Mouse (Mus musculus) liver, embryonic 14.5 days (tissue): ENCODE results near the gene Ephb4. TPM values are rescaled to one million over a fixed set of nuclear protein-coding genes. Genes with fewer than 3 reads are reported as not detected.

Experiments used
- ATAC-seq: fragments of 200-750 bp; cut with Nextera tagmentation; 2 replicates; pipeline ENCODE4 v1.8.0; 2017; ENCODE audit warnings: moderate number of reproducible peaks, mild to moderate bottlenecking, moderate library complexity; ENCODE audit not compliant: insufficient read depth
- DNase-seq, 3 experiments: peaks; one replicate each; pipeline ENCODE4 v3.0.0-alpha.2; 2012 to 2013; ENCODE audit warnings: low read depth in 3 of 3, low spot score in 3 of 3
- H3K27ac ChIP-seq: fragments of 300-500 bp; sonication (generic); 2 replicates; pipeline ENCODE4 v1.5.1; 2014; ENCODE audit warnings: moderate library complexity, mild to moderate bottlenecking, control low read depth, inconsistent platforms
- H3K27me3 ChIP-seq: fragments of 300-500 bp; sonication (generic); 2 replicates; pipeline ENCODE4 v1.6.1; 2014; ENCODE audit warnings: mild to moderate bottlenecking, low read length, moderate library complexity; ENCODE audit not compliant: control insufficient read depth, insufficient read depth
- H3K36me3 ChIP-seq: fragments of 300-500 bp; sonication (generic); replicated peaks from 2 replicates; pipeline ENCODE4 v1.6.1; 2014; ENCODE audit warnings: low read depth; ENCODE audit not compliant: control insufficient read depth, insufficient read depth
- H3K4me1 ChIP-seq, 2 experiments: fragments of 200-500 bp in 1 of 2; fragments of 300-500 bp in 1 of 2; sonication (generic) in 1 of 2; replicated peaks; 2 replicates each; pipeline ENCODE4 v1.6.1; 2012 to 2014; ENCODE audit warnings: antibody characterized with exemption in 1 of 2, inconsistent platforms in 1 of 2, low read length in 1 of 2; ENCODE audit not compliant: control insufficient read depth in 2 of 2, insufficient read depth in 2 of 2
- H3K4me2 ChIP-seq: fragments of 300-500 bp; sonication (generic); 2 replicates; pipeline ENCODE4 v1.6.1; 2014; ENCODE audit warnings: low read depth, mild to moderate bottlenecking, control low read depth, moderate library complexity
- H3K4me3 ChIP-seq, 2 experiments: fragments of 200-500 bp in 1 of 2; fragments of 300-500 bp in 1 of 2; sonication (generic) in 1 of 2; 2 replicates each; pipeline ENCODE4 v1.5.1; 2012 to 2014; ENCODE audit warnings: low read depth in 2 of 2, low read length in 2 of 2, mild to moderate bottlenecking in 2 of 2, control low read depth in 1 of 2, inconsistent platforms in 1 of 2, moderate library complexity in 1 of 2; ENCODE audit not compliant: insufficient read depth in 1 of 2
- H3K9ac ChIP-seq: fragments of 300-500 bp; sonication (generic); replicated peaks from 2 replicates; pipeline ENCODE4 v1.6.1; 2014; ENCODE audit warnings: mild to moderate bottlenecking, control low read depth, moderate library complexity
- H3K9me3 ChIP-seq: fragments of 300-500 bp; sonication (generic); 2 replicates; pipeline ENCODE4 v1.6.1; 2016; ENCODE audit warnings: low read length, mixed read lengths; ENCODE audit not compliant: control insufficient read depth
- CTCF ChIP-seq: IDR thresholded peaks from 2 replicates; pipeline ENCODE4 v1.5.1; 2016; ENCODE audit warnings: antibody characterized with exemption, low read depth, control low read depth
- EP300 ChIP-seq: IDR thresholded peaks from 2 replicates; pipeline ENCODE4 v1.6.1; 2016; ENCODE audit warnings: antibody characterized with exemption, low read depth
- WGBS: fragments of 180-500 bp; shearing (Covaris S2); extraction: QIAGEN DNeasy Blood & Tissue Kit; methylation state at CpG from one replicate; pipeline ENCODE4 v1.1.7; 2014; ENCODE audit not compliant: insufficient replicate concordance; 5-methylcytosine and 5-hydroxymethylcytosine counted together
- polyA plus RNA-seq, 2 experiments: library from polyadenylated mRNA; depleted of rRNA in 1 of 2; stranded (reverse) in 1 of 2; unstranded in 1 of 2; fragments of >200 nt; fragmentation: Nextera tagmentation in 1 of 2; extraction: Ambion mirVana in 1 of 2; gene quantifications; 2 replicates each; pipeline versions ENCODE4 v1.2.1 to v1.2.3; 2012 to 2014

Ephb4 gene
- polyA plus RNA-seq, 2 experiments: 5.7 to 7.8 TPM

DNA sequence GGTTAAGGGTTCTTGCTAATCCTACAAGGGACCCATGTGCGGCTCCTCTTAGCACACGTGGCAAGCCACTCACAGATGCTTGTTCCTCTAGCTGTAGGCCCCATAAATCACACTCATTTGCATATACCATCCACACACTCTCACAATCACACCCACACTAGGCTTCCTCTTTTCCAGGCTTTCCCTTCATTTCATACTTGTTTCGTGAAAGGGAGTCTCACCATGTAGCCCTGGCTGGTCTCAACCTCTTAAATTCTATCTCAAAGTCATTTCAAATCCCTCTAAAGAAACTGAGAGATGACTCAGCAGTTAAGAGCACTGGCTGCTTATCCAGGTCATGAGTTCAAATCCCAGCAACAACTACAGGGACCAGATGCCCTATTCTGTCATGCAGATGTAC lies 44.1 kb upstream of the Ephb4 start:
- Histone ChIP-seq H3K27ac (peak overlapping the region; percentile 41), H3K9ac (peak overlapping the region; percentile 99), H3K27me3 (no peaks in the 10 kb centered on the region), H3K9me3 (no peaks in the 10 kb centered on the region), H3K4me2 (peak overlapping the region; percentile 86), H3K4me1 (peaks cover 22 to 32% of the 10 kb centered on the region in 2 experiments), H3K36me3 (peaks cover 52% of the 10 kb centered on the region), H3K4me3 (peak overlapping the region; percentile 47 to 96)
- ATAC-seq: no peak
- WGBS: 35% methylated on average over 3 of the region's 3 CpGs
- no peak for DNase-seq
- TF ChIP-seq EP300: no peak

DNA sequence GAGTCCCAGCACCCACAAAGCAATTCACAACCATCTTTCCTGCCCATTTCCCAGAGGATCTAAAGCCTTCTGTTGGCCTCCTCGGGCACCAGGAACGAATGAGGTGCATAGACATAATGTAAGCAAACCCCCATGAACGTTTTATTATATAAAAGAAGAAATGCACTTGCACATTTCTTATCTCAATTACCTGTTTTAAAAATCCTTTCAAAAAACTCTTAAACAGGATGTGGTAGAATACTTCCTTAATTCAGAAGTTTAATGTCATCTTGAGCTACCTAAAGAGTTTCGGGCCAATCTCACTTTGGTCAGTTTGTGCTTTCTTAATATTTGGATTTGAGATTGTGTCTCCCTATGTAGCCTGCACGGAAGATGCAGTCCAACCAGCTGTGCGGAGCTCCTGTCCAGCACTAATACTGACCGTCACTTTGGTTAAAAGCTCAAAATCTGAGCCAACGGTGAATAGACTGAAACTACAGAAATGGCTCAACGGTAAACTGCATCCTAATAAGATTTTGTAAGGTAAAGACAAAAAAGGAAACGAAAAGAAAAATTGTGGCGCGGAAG lies 43.4 kb upstream of the Ephb4 start:
- no peaks in the 10 kb centered on the region for H3K9me3 ChIP-seq
- ATAC-seq (no peak), DNase-seq (no peak)
- H3K9ac ChIP-seq: peak overlapping the region; percentile 99
- peaks cover 22 to 32% of the 10 kb centered on the region in 2 experiments for H3K4me1 ChIP-seq
- TF ChIP-seq EP300 (no peak), CTCF (no peak)
- peak overlapping the region; percentile 86 for H3K4me2 ChIP-seq
- WGBS: 6% methylated on average over 12 of the region's 12 CpGs
- H3K4me3 ChIP-seq: peak overlapping the region; percentile 94 to 96
- H3K27me3 ChIP-seq: no peaks in the 10 kb centered on the region
- H3K27ac ChIP-seq: peak overlapping the region; percentile 84
- peaks cover 45% of the 10 kb centered on the region for H3K36me3 ChIP-seq

GRCm38 (mm10) chr5:137307071-137307912 lies 42.6 kb upstream of the Ephb4 start, which contains the start of gene Srrt:
Srrt (minus strand) TSS chr5:137307674.
- H3K4me2 ChIP-seq: peak within 1 kb of the TSS; percentile 86
- ATAC-seq: peak; percentile 85
- peak; percentile 88 to 90 (median 90) for DNase-seq
- H3K36me3 ChIP-seq: peaks cover 37% of the 10 kb centered on the region
- peak within 1 kb of the TSS; percentile 99 for H3K9ac ChIP-seq
- H3K4me3 ChIP-seq: peak within 1 kb of the TSS; percentile 94 to 96
- H3K27me3 ChIP-seq: no peaks in the 10 kb centered on the region
- no peaks in the 10 kb centered on the region for H3K9me3 ChIP-seq
- under 1% methylated on average over 70 of the region's 72 CpGs for WGBS
- H3K27ac ChIP-seq: peak within 1 kb of the TSS; percentile 84
- TF ChIP-seq CTCF: no peak
- TF ChIP-seq EP300: peak; percentile 67
- H3K4me1 ChIP-seq: peaks cover 22 to 32% of the 10 kb centered on the region in 2 experiments

DNA sequence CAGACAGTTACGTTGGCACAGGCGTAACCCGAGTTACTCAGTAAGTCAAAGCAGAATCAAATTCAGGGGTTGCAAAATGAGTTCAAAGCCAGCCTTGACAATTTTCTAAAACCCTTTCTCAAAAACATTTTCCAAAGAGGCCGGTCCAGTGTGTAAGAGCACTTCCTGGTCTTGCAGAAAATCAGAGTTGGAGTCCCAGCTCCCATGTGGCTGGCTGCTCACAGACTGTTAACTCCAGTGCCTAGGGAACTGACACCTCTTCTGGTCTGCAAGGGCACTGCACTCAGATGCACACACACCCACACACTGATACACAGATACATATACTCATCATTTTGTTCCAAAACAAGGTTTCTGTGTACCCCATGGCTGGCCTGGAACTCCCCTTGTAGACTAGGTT lies 41.6 kb upstream of the Ephb4 start:
- Histone ChIP-seq H3K9ac (peak overlapping the region; percentile 99), H3K27ac (peak overlapping the region; percentile 84), H3K9me3 (no peaks in the 10 kb centered on the region), H3K4me2 (peak overlapping the region; percentile 86), H3K27me3 (no peaks in the 10 kb centered on the region), H3K4me3 (peak overlapping the region; percentile 94 to 96; a peak in 2 of 4 replicates), H3K4me1 (peaks cover 22 to 33% of the 10 kb centered on the region in 2 experiments), H3K36me3 (peaks cover 26% of the 10 kb centered on the region)
- WGBS: 93% methylated on average over 4 of the region's 4 CpGs
- ATAC-seq (no peak), DNase-seq (no peak)
- no peak for TF ChIP-seq EP300
- TF ChIP-seq CTCF: peak; percentile 10
